Mouse (Mus musculus): ENCODE data around the gene Slc38a1. TPM values are rescaled to one million over a fixed set of nuclear protein-coding genes. Genes with fewer than 3 reads are reported as not detected.

Gene Slc38a1
- total and polyA plus RNA-seq, 2 experiments from 2014 or later: 82.6 to 115 TPM

DNA sequence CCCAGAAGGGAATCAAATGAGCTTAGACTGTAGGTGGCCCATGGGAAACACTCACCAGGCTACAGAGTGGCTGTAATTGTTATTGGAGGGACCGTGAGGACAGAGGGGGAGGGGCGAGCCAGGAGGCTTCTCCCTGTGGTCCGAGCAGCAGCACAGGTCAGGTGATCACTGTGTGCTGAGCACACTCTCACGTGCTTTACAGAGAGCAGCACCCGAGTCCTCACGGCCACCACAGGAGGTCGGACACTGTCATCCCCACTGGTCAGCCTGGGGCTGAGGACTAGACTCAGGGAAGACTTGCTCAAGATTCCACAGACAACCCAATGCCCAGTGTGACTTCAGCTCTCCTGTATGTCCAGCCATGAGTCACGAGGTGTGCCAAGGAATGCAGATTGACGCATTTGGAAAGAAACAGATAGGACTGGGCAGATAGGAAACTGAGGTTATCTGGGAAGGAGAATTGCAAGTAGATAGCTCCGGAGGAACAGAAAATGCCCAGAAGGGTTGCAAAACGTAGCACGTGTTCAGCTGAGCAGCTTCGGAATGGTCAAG lies 18.0 kb upstream of the Slc38a1 start:
- Histone ChIP-seq H3K4me1 (ENCODE audit: insufficient read depth, low read length) (no peaks in the 10 kb centered on the region), H3K27me3 (ENCODE audit: insufficient read depth, low read length) (no peaks in the 10 kb centered on the region), H3K4me2 (ENCODE audit: low read depth, low read length) (no peak overlapping the region), H3K9ac (replicated peaks; ENCODE audit: low read length) (no peak overlapping the region), H3K36me3 (ENCODE audit: insufficient read depth, low read length) (no peaks in the 10 kb centered on the region), H3K9me3 (ENCODE audit: low read length) (no peaks in the 10 kb centered on the region), H3K4me3 (ENCODE audit: low read length) (no peak overlapping the region), H3K27ac (no peak overlapping the region)
- no peak for ATAC-seq
- no peak for TF ChIP-seq CTCF (IDR thresholded peaks at IDR 0.05; ENCODE audit: low read depth)
- 67% methylated on average over 13 of the region's 13 CpGs for WGBS
- DNase-seq (ENCODE audit: low spot score): no peak

DNA sequence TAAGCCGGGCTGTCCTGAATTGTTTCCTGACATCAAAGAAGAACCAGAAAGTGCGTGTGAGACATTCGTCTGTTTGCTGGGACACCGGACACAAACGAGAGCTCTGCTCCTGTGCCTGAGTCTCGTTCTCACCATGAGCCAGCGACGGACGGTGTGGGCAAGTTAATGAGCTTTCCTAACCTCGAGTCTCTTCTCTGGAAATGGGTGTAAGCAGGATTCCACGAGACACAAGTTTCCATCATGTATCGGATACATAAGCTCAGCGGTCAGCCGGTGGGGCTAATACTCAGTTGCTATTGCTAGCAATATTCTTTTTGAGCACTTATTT lies 15.5 kb upstream of the Slc38a1 start:
- Histone ChIP-seq H3K4me1 (ENCODE audit: insufficient read depth, low read length) (no peaks in the 10 kb centered on the region), H3K9me3 (ENCODE audit: low read length) (no peaks in the 10 kb centered on the region), H3K27ac (no peak overlapping the region), H3K4me3 (ENCODE audit: low read length) (no peak overlapping the region), H3K9ac (replicated peaks; ENCODE audit: low read length) (no peak overlapping the region), H3K27me3 (ENCODE audit: insufficient read depth, low read length) (no peaks in the 10 kb centered on the region), H3K36me3 (ENCODE audit: insufficient read depth, low read length) (no peaks in the 10 kb centered on the region), H3K4me2 (ENCODE audit: low read depth, low read length) (no peak overlapping the region)
- ATAC-seq (no peak), DNase-seq (ENCODE audit: low spot score) (no peak)
- 88% methylated on average over 14 of the region's 14 CpGs for WGBS
- TF ChIP-seq CTCF (IDR thresholded peaks at IDR 0.05; ENCODE audit: low read depth): no peak

DNA sequence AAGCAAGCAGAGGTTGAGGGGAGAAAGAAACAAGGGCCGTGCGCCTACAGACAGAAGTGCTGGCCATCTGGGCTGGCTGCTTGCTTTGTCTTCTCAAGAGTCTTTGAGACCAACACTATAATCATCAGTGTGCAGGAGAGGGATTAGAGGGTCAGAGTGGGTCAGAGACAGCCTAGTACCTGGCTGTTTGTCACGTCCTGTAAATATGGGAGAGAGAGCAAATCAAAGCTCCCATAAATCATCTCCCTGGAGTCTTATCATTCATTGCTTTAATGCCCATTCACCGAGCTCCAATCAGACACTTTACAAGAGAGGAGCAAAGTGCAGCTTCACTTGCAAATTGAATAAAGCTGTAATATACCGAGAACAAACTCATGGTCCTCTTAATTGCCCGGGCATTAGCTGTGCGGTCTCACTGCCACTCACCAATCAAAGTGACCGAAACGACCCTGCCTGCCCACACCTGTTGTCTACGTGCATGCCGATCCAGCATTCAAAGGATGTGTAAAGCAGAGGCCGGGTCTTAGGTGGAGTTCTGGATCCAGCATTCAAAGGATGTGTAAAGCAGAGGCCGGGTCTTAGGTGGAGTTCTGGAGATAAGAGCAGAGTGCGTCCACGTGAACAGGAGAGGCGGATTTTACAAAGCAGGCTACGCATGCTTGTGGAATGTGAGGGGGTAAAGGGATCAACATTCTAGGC lies 15.0 kb upstream of the Slc38a1 start:
- Histone ChIP-seq H3K9ac (replicated peaks; ENCODE audit: low read length) (no peak overlapping the region), H3K27ac (no peak overlapping the region), H3K27me3 (ENCODE audit: insufficient read depth, low read length) (no peaks in the 10 kb centered on the region), H3K36me3 (ENCODE audit: insufficient read depth, low read length) (no peaks in the 10 kb centered on the region), H3K9me3 (ENCODE audit: low read length) (no peaks in the 10 kb centered on the region), H3K4me1 (ENCODE audit: insufficient read depth, low read length) (no peaks in the 10 kb centered on the region), H3K4me2 (ENCODE audit: low read depth, low read length) (no peak overlapping the region), H3K4me3 (ENCODE audit: low read length) (no peak overlapping the region)
- ATAC-seq: no peak
- 81% methylated on average over 17 of the region's 17 CpGs for WGBS
- no peak for TF ChIP-seq CTCF (IDR thresholded peaks at IDR 0.05; ENCODE audit: low read depth)
- no peak for DNase-seq (ENCODE audit: low spot score)

DNA sequence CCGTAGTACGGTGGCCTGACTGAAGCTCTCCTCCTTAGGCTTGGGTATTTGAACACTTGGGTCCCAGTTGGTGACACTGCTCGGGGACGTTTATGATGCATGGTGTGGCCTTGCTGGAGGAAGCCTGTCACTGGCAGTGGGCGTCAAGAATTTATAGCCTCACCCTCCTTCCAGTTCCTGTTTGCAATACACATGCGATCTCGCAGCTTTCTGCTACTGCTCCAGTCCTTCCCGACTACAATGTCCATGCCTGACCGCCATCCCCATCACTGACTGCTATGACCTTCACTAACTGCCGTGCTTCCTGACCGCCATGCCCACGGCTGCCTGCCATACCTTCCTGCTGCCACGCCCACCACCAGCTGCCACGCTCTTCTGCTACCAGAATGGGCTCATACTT lies 12.8 kb upstream of the Slc38a1 start:
- ATAC-seq: no peak
- H3K4me3 ChIP-seq (ENCODE audit: low read length): no peak overlapping the region

DNA sequence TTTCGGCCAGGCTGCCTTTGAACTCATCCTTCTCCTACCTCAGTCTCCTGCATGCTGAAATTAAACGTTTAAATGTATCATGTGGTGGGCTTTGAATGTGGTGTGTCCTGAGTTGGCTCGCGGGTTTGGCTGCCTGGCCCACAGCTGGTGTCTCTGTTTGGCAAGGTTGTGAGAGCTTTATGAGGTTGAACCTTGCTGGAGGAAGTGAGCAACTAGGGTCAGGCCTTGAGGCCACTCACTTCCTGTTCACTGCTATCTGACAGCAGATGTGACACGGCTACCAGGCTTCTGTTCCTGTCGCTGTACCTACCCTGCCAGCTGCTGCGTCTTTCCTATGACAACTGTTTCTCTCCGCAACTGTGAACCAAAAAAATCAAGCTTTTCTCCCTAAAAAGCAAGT lies 12.0 kb upstream of the Slc38a1 start:
- ATAC-seq: no peak
- no peak overlapping the region for H3K9ac ChIP-seq (replicated peaks; ENCODE audit: low read length)
- H3K4me1 ChIP-seq (ENCODE audit: insufficient read depth, low read length): no peaks in the 10 kb centered on the region
- H3K27me3 ChIP-seq (ENCODE audit: insufficient read depth, low read length): no peaks in the 10 kb centered on the region
- H3K9me3 ChIP-seq (ENCODE audit: low read length): no peaks in the 10 kb centered on the region
- H3K36me3 ChIP-seq (ENCODE audit: insufficient read depth, low read length): no peaks in the 10 kb centered on the region
- H3K4me2 ChIP-seq (ENCODE audit: low read depth, low read length): no peak overlapping the region
- H3K4me3 ChIP-seq (ENCODE audit: low read length): no peak overlapping the region
- 81% methylated on average over 8 of the region's 8 CpGs for WGBS
- no peak for TF ChIP-seq CTCF (IDR thresholded peaks at IDR 0.05; ENCODE audit: low read depth)
- H3K27ac ChIP-seq: no peak overlapping the region
- DNase-seq (ENCODE audit: low spot score): no peak

More for the DNA sequence above, 12.8 kb upstream of the Slc38a1 start:
- Histone ChIP-seq H3K36me3 (ENCODE audit: insufficient read depth, low read length) (no peaks in the 10 kb centered on the region), H3K4me2 (ENCODE audit: low read depth, low read length) (no peak overlapping the region), H3K27ac (no peak overlapping the region), H3K9me3 (ENCODE audit: low read length) (no peaks in the 10 kb centered on the region), H3K4me1 (ENCODE audit: insufficient read depth, low read length) (no peaks in the 10 kb centered on the region), H3K27me3 (ENCODE audit: insufficient read depth, low read length) (no peaks in the 10 kb centered on the region), H3K9ac (replicated peaks; ENCODE audit: low read length) (no peak overlapping the region)
- 94% methylated on average over 14 of the region's 14 CpGs for WGBS
- no peak for DNase-seq (ENCODE audit: low spot score)
- no peak for TF ChIP-seq CTCF (IDR thresholded peaks at IDR 0.05; ENCODE audit: low read depth)

DNA sequence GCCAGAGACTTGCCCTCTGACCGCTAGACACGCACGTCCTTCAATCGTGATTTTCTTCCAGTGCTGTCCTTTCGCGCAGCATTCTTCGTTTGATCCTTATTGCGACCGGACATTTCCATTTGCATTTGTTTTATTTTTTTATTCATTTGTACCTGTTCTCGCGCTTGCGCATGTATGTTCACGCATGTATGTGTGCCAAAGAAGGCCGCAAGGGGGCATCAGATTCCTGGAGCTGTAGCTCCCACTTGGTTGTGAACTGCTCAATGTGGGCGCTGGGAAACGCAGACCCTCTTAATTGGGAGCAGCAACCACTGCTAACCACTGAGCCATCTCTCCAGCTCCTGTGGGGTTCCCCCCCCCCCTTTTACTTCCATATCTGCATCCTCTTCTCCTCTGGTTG lies 10.3 kb upstream of the Slc38a1 start:
- no peak for DNase-seq (ENCODE audit: low spot score)
- no peak for TF ChIP-seq CTCF (IDR thresholded peaks at IDR 0.05; ENCODE audit: low read depth)
- H3K9me3 ChIP-seq (ENCODE audit: low read length): no peaks in the 10 kb centered on the region
- H3K9ac ChIP-seq (replicated peaks; ENCODE audit: low read length): no peak overlapping the region
- H3K4me1 ChIP-seq (ENCODE audit: insufficient read depth, low read length): no peaks in the 10 kb centered on the region
- H3K36me3 ChIP-seq (ENCODE audit: insufficient read depth, low read length): no peaks in the 10 kb centered on the region
- no peaks in the 10 kb centered on the region for H3K27me3 ChIP-seq (ENCODE audit: insufficient read depth, low read length)
- no peak for ATAC-seq
- no peak overlapping the region for H3K4me3 ChIP-seq (ENCODE audit: low read length)
- 86% methylated on average over 16 of the region's 16 CpGs for WGBS
- peak overlapping the region; percentile 16 for H3K4me2 ChIP-seq (ENCODE audit: low read depth, low read length)
- H3K27ac ChIP-seq: no peak overlapping the region

DNA sequence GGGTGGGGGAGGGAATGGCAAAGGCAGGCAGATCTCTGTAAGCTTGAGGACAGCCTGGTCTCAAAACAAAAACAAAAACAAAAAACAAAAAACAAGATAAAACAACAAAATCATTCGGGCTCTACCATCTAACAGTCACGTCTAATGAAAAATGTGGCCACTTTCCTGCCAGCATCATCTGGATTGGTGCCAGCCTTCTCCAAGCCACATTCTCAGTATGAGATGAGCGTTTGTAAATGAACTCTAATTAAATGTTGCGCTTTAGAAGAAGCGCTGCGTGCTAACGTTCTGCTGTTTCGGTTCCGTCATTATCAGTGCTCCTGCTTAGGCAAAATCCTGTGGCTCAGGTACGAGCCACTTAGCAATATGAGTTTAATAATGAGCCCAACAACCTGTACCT lies 9.8 kb upstream of the Slc38a1 start:
- TF ChIP-seq CTCF (IDR thresholded peaks at IDR 0.05; ENCODE audit: low read depth): no peak

More for the DNA sequence above, 9.8 kb upstream of the Slc38a1 start:
- H3K4me2 ChIP-seq (ENCODE audit: low read depth, low read length): peak overlapping the region; percentile 16
- 31% methylated on average over 10 of the region's 10 CpGs for WGBS
- no peak overlapping the region for H3K9ac ChIP-seq (replicated peaks; ENCODE audit: low read length)
- no peak overlapping the region for H3K27ac ChIP-seq
- no peaks in the 10 kb centered on the region for H3K9me3 ChIP-seq (ENCODE audit: low read length)
- ATAC-seq: no peak
- no peak overlapping the region for H3K4me3 ChIP-seq (ENCODE audit: low read length)
- H3K27me3 ChIP-seq (ENCODE audit: insufficient read depth, low read length): no peaks in the 10 kb centered on the region
- no peaks in the 10 kb centered on the region for H3K4me1 ChIP-seq (ENCODE audit: insufficient read depth, low read length)
- H3K36me3 ChIP-seq (ENCODE audit: insufficient read depth, low read length): no peaks in the 10 kb centered on the region
- DNase-seq (ENCODE audit: low spot score): peak; percentile 71
